Mouse (Mus musculus): ENCODE measurements around the gene Rhod. TPM values are rescaled to one million over a fixed set of nuclear protein-coding genes. Genes with fewer than 3 reads are reported as not detected.

The Rhod gene
- polyA plus RNA-seq, 1 experiment from 2014 or later = 30.0 TPM

DNA sequence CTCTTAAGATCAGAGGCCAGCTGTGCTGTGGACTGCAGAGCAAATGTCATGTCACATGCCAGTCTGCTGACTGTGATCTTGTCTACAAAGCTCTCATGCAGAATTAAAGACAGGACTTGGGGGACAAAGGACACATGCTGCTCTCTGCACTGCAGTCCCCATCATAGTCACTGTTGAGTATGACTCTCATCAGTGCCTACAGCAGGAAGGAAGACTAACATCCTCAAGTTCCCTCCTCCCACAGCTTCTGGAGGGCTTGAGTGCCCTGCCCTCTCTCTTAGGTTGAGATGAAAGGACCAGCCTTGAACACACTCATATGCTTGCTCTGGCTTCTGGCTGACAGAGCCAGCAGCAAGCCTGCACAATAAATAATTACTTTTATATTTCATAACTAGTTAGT lies 21.5 kb downstream of the Rhod start:
- no peak overlapping the region for H3K9ac ChIP-seq (ENCODE audit: low read depth, low read length)
- H3K4me1 ChIP-seq (ENCODE audit: control insufficient read depth, insufficient read depth, low read length) = no peaks in the 10 kb centered on the region
- peaks cover 9% of the 10 kb centered on the region for H3K36me3 ChIP-seq (ENCODE audit: control insufficient read depth, insufficient read depth, low read length)
- no peak overlapping the region for H3K4me2 ChIP-seq (ENCODE audit: low read depth, low read length)
- H3K9me3 ChIP-seq (ENCODE audit: control insufficient read depth, low read length) = no peaks in the 10 kb centered on the region
- no peak overlapping the region for H3K27ac ChIP-seq (replicated peaks; ENCODE audit: low read depth, low read length)
- no peak for ATAC-seq (ENCODE audit: low read depth)
- DNase-seq (ENCODE audit: low spot score) = no peak
- H3K4me3 ChIP-seq (ENCODE audit: low read depth, low read length) = no peak overlapping the region
- no peaks in the 10 kb centered on the region for H3K27me3 ChIP-seq (replicated peaks; ENCODE audit: control insufficient read depth, insufficient read depth, low read length)

DNA sequence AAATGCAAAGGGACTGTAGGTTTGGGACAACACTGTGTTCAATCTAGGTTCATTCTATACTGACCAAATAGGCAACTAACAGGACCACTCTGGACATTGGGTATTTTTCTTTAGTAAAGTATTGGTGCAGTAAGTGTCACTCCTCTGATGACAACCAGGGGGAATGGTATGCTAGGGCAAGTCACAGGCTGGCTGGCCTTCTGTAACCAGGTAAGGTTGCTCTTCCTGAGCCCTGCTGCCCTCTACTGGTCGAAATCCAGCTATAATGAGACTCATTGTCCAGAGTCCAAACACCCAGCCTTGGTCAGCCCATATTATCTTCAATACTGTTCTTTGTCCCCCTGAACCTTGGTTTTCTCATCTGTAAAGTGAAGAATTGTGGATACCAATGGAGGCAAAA lies 22.0 kb downstream of the Rhod start:
- WGBS = 11% methylated on average over 1 of the region's 1 CpGs
- no peaks in the 10 kb centered on the region for H3K4me1 ChIP-seq (ENCODE audit: control insufficient read depth, insufficient read depth, low read length)
- no peak overlapping the region for H3K4me3 ChIP-seq (ENCODE audit: low read depth, low read length)
- H3K4me2 ChIP-seq (ENCODE audit: low read depth, low read length) = no peak overlapping the region
- no peaks in the 10 kb centered on the region for H3K9me3 ChIP-seq (ENCODE audit: control insufficient read depth, low read length)
- no peak overlapping the region for H3K9ac ChIP-seq (ENCODE audit: low read depth, low read length)
- DNase-seq (ENCODE audit: low spot score) (peak; percentile 69), ATAC-seq (ENCODE audit: low read depth) (peak; percentile 41; the same call in 1 of the 2 replicates)
- H3K27ac ChIP-seq (replicated peaks; ENCODE audit: low read depth, low read length) = no peak overlapping the region
- H3K36me3 ChIP-seq (ENCODE audit: control insufficient read depth, insufficient read depth, low read length) = peaks cover 7% of the 10 kb centered on the region; the same call in 1 of the 2 replicates
- H3K27me3 ChIP-seq (replicated peaks; ENCODE audit: control insufficient read depth, insufficient read depth, low read length) = no peaks in the 10 kb centered on the region

DNA sequence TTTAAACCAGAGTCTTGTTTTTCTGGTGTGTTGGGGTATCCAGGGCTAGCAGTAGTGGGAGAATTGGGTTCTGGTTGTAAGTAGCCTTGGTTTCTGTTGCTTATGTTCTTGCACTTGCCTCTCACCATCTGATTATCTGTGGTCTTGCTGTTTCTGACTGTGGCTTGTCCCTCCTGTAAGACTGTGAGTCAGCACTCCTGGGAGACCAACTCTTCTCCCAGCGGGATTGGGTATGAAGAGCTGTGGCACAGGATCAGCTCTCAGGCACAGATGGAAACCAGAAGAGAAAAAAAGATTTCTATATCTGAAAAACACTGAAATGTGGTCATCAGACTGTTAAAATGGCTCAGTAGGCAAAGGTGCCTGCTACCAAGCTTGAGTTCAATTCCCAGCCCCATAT lies 24.6 kb downstream of the Rhod start:
- 71% methylated on average over 1 of the region's 1 CpGs for WGBS

GRCm38 (mm10) chr19:4409062-4409461 lies 30.2 kb downstream of the Rhod start:
- Histone ChIP-seq H3K9me3 (ENCODE audit: control insufficient read depth, low read length) (no peaks in the 10 kb centered on the region), H3K4me3 (ENCODE audit: low read depth, low read length) (no peak overlapping the region), H3K4me2 (ENCODE audit: low read depth, low read length) (no peak overlapping the region), H3K36me3 (ENCODE audit: control insufficient read depth, insufficient read depth, low read length) (no peaks in the 10 kb centered on the region), H3K27me3 (replicated peaks; ENCODE audit: control insufficient read depth, insufficient read depth, low read length) (no peaks in the 10 kb centered on the region), H3K27ac (replicated peaks; ENCODE audit: low read depth, low read length) (no peak overlapping the region), H3K4me1 (ENCODE audit: control insufficient read depth, insufficient read depth, low read length) (no peaks in the 10 kb centered on the region), H3K9ac (ENCODE audit: low read depth, low read length) (no peak overlapping the region)
- ATAC-seq (ENCODE audit: low read depth) (no peak), DNase-seq (ENCODE audit: low spot score) (no peak)
- whole genome bisulfite sequencing = 59% methylated on average over 2 of the region's 2 CpGs

More for the DNA sequence above, 24.6 kb downstream of the Rhod start:
- ATAC-seq (ENCODE audit: low read depth) (no peak), DNase-seq (ENCODE audit: low spot score) (no peak)
- no peaks in the 10 kb centered on the region for H3K27me3 ChIP-seq (replicated peaks; ENCODE audit: control insufficient read depth, insufficient read depth, low read length)
- no peak overlapping the region for H3K27ac ChIP-seq (replicated peaks; ENCODE audit: low read depth, low read length)
- H3K4me1 ChIP-seq (ENCODE audit: control insufficient read depth, insufficient read depth, low read length) = no peaks in the 10 kb centered on the region
- no peaks in the 10 kb centered on the region for H3K9me3 ChIP-seq (ENCODE audit: control insufficient read depth, low read length)
- no peak overlapping the region for H3K9ac ChIP-seq (ENCODE audit: low read depth, low read length)
- no peaks in the 10 kb centered on the region for H3K36me3 ChIP-seq (ENCODE audit: control insufficient read depth, insufficient read depth, low read length)
- H3K4me3 ChIP-seq (ENCODE audit: low read depth, low read length) = no peak overlapping the region
- no peak overlapping the region for H3K4me2 ChIP-seq (ENCODE audit: low read depth, low read length)

DNA sequence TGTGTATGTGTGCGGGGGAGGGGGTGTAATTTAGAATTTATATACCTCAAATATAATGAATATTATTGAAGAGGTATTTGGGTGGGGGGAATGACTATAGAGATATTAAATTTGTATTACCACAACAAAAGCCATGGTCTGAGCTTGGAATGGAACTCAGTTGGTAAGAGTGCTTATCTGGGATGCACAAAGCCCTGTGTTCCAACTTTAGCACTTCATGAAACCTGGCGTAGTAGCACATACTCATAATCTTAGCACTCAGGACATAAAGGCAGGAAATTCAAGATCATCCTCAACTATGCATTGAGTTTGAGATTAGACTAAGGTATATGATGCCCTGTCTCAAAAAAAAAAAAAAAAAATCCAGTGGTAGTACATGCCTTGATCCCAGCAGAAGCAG lies 34.4 kb downstream of the Rhod start:
- DNase-seq (ENCODE audit: low spot score) = no peak
- ATAC-seq (ENCODE audit: low read depth) = no peak
- Histone ChIP-seq H3K4me3 (ENCODE audit: low read depth, low read length) (no peak overlapping the region), H3K27me3 (replicated peaks; ENCODE audit: control insufficient read depth, insufficient read depth, low read length) (no peaks in the 10 kb centered on the region), H3K4me1 (ENCODE audit: control insufficient read depth, insufficient read depth, low read length) (no peaks in the 10 kb centered on the region), H3K9ac (ENCODE audit: low read depth, low read length) (no peak overlapping the region), H3K9me3 (ENCODE audit: control insufficient read depth, low read length) (no peaks in the 10 kb centered on the region), H3K4me2 (ENCODE audit: low read depth, low read length) (no peak overlapping the region), H3K27ac (replicated peaks; ENCODE audit: low read depth, low read length) (no peak overlapping the region), H3K36me3 (ENCODE audit: control insufficient read depth, insufficient read depth, low read length) (no peaks in the 10 kb centered on the region)
- WGBS = 93% methylated on average over 2 of the region's 2 CpGs

DNA sequence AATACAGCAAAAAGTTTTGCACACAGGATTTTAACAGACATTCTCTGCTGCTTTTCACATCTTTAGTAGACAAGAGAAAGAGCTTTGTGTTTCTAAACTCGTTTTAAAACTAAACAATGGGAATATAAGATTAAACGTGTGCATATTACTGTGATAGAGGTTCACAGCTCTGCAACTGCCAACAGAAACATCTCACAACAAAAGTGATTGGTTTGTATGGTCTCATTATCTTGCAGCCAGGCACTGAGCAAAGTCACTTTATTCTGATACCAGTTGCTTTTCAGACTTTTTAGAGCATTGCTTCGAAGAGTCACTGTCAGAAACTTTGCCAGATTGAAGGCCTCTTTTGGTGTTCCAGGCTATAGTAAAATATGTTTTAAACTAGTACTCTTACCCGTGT lies 40.3 kb downstream of the Rhod start:
- Histone ChIP-seq H3K9me3 (ENCODE audit: control insufficient read depth, low read length) (no peaks in the 10 kb centered on the region), H3K4me2 (ENCODE audit: low read depth, low read length) (peak overlapping the region; percentile 72; the same call in 1 of the 2 replicates), H3K4me3 (ENCODE audit: low read depth, low read length) (peak overlapping the region; percentile 100; the same call in 1 of the 2 replicates), H3K36me3 (ENCODE audit: control insufficient read depth, insufficient read depth, low read length) (no peaks in the 10 kb centered on the region), H3K4me1 (ENCODE audit: control insufficient read depth, insufficient read depth, low read length) (peaks cover 8% of the 10 kb centered on the region), H3K9ac (ENCODE audit: low read depth, low read length) (no peak overlapping the region), H3K27ac (replicated peaks; ENCODE audit: low read depth, low read length) (peak overlapping the region; percentile 90; the same call in 1 of the 2 replicates), H3K27me3 (replicated peaks; ENCODE audit: control insufficient read depth, insufficient read depth, low read length) (no peaks in the 10 kb centered on the region)
- WGBS = 77% methylated on average over 4 of the region's 4 CpGs
- DNase-seq (ENCODE audit: low spot score) (no peak), ATAC-seq (ENCODE audit: low read depth) (no peak)

GRCm38 (mm10) chr19:4398630-4398948 lies 40.6 kb downstream of the Rhod start:
- Histone ChIP-seq H3K9me3 (ENCODE audit: control insufficient read depth, low read length) (no peaks in the 10 kb centered on the region), H3K36me3 (ENCODE audit: control insufficient read depth, insufficient read depth, low read length) (peaks cover 2% of the 10 kb centered on the region; the same call in 1 of the 2 replicates), H3K4me3 (ENCODE audit: low read depth, low read length) (peak overlapping the region; percentile 100), H3K27ac (replicated peaks; ENCODE audit: low read depth, low read length) (peak overlapping the region; percentile 90), H3K4me1 (ENCODE audit: control insufficient read depth, insufficient read depth, low read length) (peaks cover 10% of the 10 kb centered on the region), H3K27me3 (replicated peaks; ENCODE audit: control insufficient read depth, insufficient read depth, low read length) (no peaks in the 10 kb centered on the region), H3K4me2 (ENCODE audit: low read depth, low read length) (peak overlapping the region; percentile 72), H3K9ac (ENCODE audit: low read depth, low read length) (peak overlapping the region; percentile 99)
- ATAC-seq (ENCODE audit: low read depth) (no peak), DNase-seq (ENCODE audit: low spot score) (no peak)
- WGBS = 26% methylated on average over 8 of the region's 8 CpGs

GRCm38 (mm10) chr19:4397798-4398629 lies 41.2 kb downstream of the Rhod start, which contains the start of gene Kdm2a:
TSS of gene Kdm2a (minus strand) at chr19:4398285.
- Histone ChIP-seq H3K9ac (ENCODE audit: low read depth, low read length) (peak within 1 kb of the TSS; percentile 99), H3K4me1 (ENCODE audit: control insufficient read depth, insufficient read depth, low read length) (peaks cover 12% of the 10 kb centered on the region), H3K4me2 (ENCODE audit: low read depth, low read length) (peak within 1 kb of the TSS; percentile 72), H3K9me3 (ENCODE audit: control insufficient read depth, low read length) (no peaks in the 10 kb centered on the region), H3K4me3 (ENCODE audit: low read depth, low read length) (peak within 1 kb of the TSS; percentile 100), H3K27ac (replicated peaks; ENCODE audit: low read depth, low read length) (peak within 1 kb of the TSS; percentile 90), H3K27me3 (replicated peaks; ENCODE audit: control insufficient read depth, insufficient read depth, low read length) (no peaks in the 10 kb centered on the region), H3K36me3 (ENCODE audit: control insufficient read depth, insufficient read depth, low read length) (peaks cover 7% of the 10 kb centered on the region; the same call in 1 of the 2 replicates)
- DNase-seq (ENCODE audit: low spot score) = peak; percentile 54
- ATAC-seq (ENCODE audit: low read depth) = peak; percentile 7
- WGBS = under 1% methylated on average over 26 of the region's 82 CpGs
